Mouse (Mus musculus) limb, embryonic 13.5 days (tissue): ENCODE measurements around the gene Xpnpep1. TPM values are rescaled to one million over a fixed set of nuclear protein-coding genes. Genes with fewer than 3 reads are reported as not detected.

ENCODE experiments used
- ATAC-seq: fragments of 200-750 bp; cut with Nextera tagmentation; 2 replicates; pipeline ENCODE4 v1.8.0; 2017; ENCODE audit warnings: low read depth, moderate number of reproducible peaks, moderate TSS enrichment; ENCODE audit not compliant: low FRiP score
- H3K27ac ChIP-seq: fragments of 300-500 bp; sonication (generic); 2 replicates; pipeline ENCODE4 v1.5.1; 2015; ENCODE audit warnings: inconsistent platforms, mild to moderate bottlenecking, moderate library complexity
- H3K27me3 ChIP-seq: fragments of 300-500 bp; sonication (generic); 2 replicates; pipeline ENCODE4 v1.6.1; 2015; ENCODE audit warnings: mild to moderate bottlenecking, inconsistent platforms
- H3K36me3 ChIP-seq: fragments of 300-500 bp; sonication (generic); 2 replicates; pipeline ENCODE4 v1.6.1; 2015; ENCODE audit warnings: inconsistent platforms, mild to moderate bottlenecking, moderate library complexity
- H3K4me1 ChIP-seq: fragments of 300-500 bp; sonication (generic); 2 replicates; pipeline ENCODE4 v1.6.1; 2015; ENCODE audit warnings: inconsistent platforms
- H3K4me2 ChIP-seq: fragments of 300-500 bp; sonication (generic); replicated peaks from 2 replicates; pipeline ENCODE4 v1.6.1; 2015; ENCODE audit warnings: inconsistent platforms, mild to moderate bottlenecking, moderate library complexity
- H3K4me3 ChIP-seq: fragments of 300-500 bp; sonication (generic); 2 replicates; pipeline ENCODE4 v1.5.1; 2015; ENCODE audit warnings: moderate library complexity, mild to moderate bottlenecking, inconsistent platforms
- H3K9ac ChIP-seq: fragments of 300-500 bp; sonication (generic); 2 replicates; pipeline ENCODE4 v1.6.1; 2015; ENCODE audit warnings: mild to moderate bottlenecking, inconsistent platforms
- H3K9me3 ChIP-seq: fragments of 300-500 bp; sonication (generic); 2 replicates; pipeline ENCODE4 v1.6.1; 2016; ENCODE audit warnings: inconsistent platforms
- WGBS: fragments of 180-500 bp; shearing (Covaris S2); methylation state at CpG from one replicate; pipeline ENCODE4 v1.1.7; 2015; 5-methylcytosine and 5-hydroxymethylcytosine counted together
- polyA plus RNA-seq: library from polyadenylated mRNA; unstranded; fragments of >200 nt; fragmentation: Nextera tagmentation; extraction: Ambion mirVana; gene quantifications from 2 replicates; pipeline ENCODE4 v1.2.1, GENCODE M21; 2015

Gene Xpnpep1
- polyA plus RNA-seq, 1 experiment from 2014 or later: 163 TPM

DNA sequence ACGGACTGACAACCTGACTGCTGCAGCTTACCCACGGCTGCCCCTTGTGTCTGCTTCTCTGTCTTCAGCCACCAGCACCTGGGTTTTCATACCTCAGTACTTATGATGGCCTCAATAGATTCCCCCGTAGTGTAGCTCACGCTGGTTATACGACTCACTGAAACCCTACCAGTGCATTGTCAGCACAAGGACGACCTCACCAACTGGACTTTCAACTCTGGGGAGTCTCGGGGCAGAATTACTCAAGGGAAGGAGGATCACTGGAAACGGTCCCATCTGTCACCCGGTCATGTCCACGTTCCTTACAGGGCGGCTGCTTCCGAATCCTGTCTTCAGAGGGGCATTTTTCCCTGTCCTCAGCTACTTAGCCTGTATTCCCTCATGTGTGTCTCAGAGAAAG lies 11.8 kb downstream of the Xpnpep1 start:
- 88% methylated on average over 12 of the region's 12 CpGs for WGBS
- Histone ChIP-seq H3K27me3 (no peaks in the 10 kb centered on the region), H3K36me3 (peaks cover 77% of the 10 kb centered on the region)

DNA sequence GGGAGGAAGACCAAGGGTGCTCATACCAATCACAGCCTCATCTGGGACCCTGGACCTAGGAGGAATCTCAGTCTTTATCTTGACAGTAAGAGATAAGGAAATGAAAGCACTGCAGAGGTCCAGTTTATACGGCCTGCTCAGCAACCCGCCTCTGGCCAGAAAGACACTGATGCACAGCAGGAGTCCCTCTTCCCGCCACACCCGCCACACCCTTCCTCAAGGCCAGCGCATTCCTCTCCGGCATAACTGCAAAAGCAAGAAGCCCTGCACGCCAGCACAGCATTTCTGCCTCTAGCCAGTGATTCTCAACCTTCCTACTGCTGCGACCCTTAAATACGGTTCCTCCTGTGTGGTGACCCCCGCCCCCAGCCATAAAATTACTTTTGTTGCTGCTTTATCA lies 16.8 kb downstream of the Xpnpep1 start:
- Histone ChIP-seq H3K27me3 (no peaks in the 10 kb centered on the region), H3K4me3 (no peak overlapping the region), H3K9me3 (no peaks in the 10 kb centered on the region), H3K27ac (no peak overlapping the region), H3K4me1 (peaks cover 8% of the 10 kb centered on the region), H3K36me3 (peaks cover 78% of the 10 kb centered on the region), H3K4me2 (no peak overlapping the region), H3K9ac (no peak overlapping the region)
- no peak for ATAC-seq
- 79% methylated on average over 10 of the region's 10 CpGs for WGBS

More for the DNA sequence above, 11.8 kb downstream of the Xpnpep1 start:
- H3K4me1 ChIP-seq: no peaks in the 10 kb centered on the region
- no peaks in the 10 kb centered on the region for H3K9me3 ChIP-seq
- no peak for ATAC-seq
- H3K27ac ChIP-seq: no peak overlapping the region
- H3K4me3 ChIP-seq: no peak overlapping the region
- H3K4me2 ChIP-seq: no peak overlapping the region
- no peak overlapping the region for H3K9ac ChIP-seq

- peaks cover 18% of the 10 kb centered on the region for H3K4me1 ChIP-seq
- H3K4me3 ChIP-seq: no peak overlapping the region
- H3K4me2 ChIP-seq: no peak overlapping the region
- H3K36me3 ChIP-seq: peaks cover 71% of the 10 kb centered on the region
- H3K9me3 ChIP-seq: no peaks in the 10 kb centered on the region
- no peak overlapping the region for H3K9ac ChIP-seq
- H3K27me3 ChIP-seq: no peaks in the 10 kb centered on the region
- 80% methylated on average over 8 of the region's 8 CpGs for WGBS
- ATAC-seq: no peak
- H3K27ac ChIP-seq: no peak overlapping the region
Observed at GRCm38 (mm10) chr19:53022037-53022614, 17.9 kb downstream of the Xpnpep1 start.

DNA sequence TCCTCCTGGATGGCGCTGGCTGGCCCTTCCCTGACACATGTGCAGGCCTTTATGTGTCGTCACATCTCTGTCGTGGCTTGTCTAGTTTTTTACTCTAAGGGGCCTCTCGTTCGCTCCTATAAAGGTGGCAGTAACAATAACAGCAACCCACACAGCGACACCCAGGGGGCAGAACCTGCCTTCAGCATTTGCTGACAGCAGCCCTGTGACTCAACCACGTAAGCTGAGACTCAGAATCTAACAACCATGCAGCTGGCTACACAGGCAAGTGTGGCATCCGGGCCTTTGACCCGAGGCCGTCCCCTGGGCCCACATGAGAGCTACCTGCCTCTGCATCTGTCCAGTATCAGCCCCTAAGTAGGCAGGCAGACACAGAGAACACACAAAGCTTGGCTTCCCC lies 18.5 kb downstream of the Xpnpep1 start:
- H3K4me2 ChIP-seq: no peak overlapping the region
- ATAC-seq: no peak
- peak overlapping the region; percentile 48; the same call in 1 of the 2 replicates for H3K27ac ChIP-seq
- no peak overlapping the region for H3K4me3 ChIP-seq
- no peaks in the 10 kb centered on the region for H3K27me3 ChIP-seq
- no peak overlapping the region for H3K9ac ChIP-seq
- 60% methylated on average over 10 of the region's 10 CpGs for WGBS
- H3K9me3 ChIP-seq: no peaks in the 10 kb centered on the region
- peaks cover 65% of the 10 kb centered on the region for H3K36me3 ChIP-seq
- H3K4me1 ChIP-seq: peaks cover 18% of the 10 kb centered on the region

- Histone ChIP-seq H3K27ac (no peak overlapping the region), H3K36me3 (peaks cover 52% of the 10 kb centered on the region), H3K4me2 (no peak overlapping the region), H3K27me3 (no peaks in the 10 kb centered on the region), H3K4me3 (no peak overlapping the region), H3K9me3 (no peaks in the 10 kb centered on the region), H3K9ac (no peak overlapping the region), H3K4me1 (peaks cover 18% of the 10 kb centered on the region)
- 75% methylated on average over 13 of the region's 13 CpGs for WGBS
- no peak for ATAC-seq
Observed at GRCm38 (mm10) chr19:53019716-53020463, 20.1 kb downstream of the Xpnpep1 start.

GRCm38 (mm10) chr19:53017954-53018353 lies 22.1 kb downstream of the Xpnpep1 start:
- Histone ChIP-seq H3K27ac (no peak overlapping the region), H3K4me3 (no peak overlapping the region), H3K27me3 (no peaks in the 10 kb centered on the region), H3K36me3 (peaks cover 46% of the 10 kb centered on the region), H3K9ac (no peak overlapping the region), H3K9me3 (no peaks in the 10 kb centered on the region), H3K4me1 (peaks cover 23% of the 10 kb centered on the region), H3K4me2 (no peak overlapping the region)
- no peak for ATAC-seq
- WGBS: 78% methylated on average over 9 of the region's 9 CpGs

DNA sequence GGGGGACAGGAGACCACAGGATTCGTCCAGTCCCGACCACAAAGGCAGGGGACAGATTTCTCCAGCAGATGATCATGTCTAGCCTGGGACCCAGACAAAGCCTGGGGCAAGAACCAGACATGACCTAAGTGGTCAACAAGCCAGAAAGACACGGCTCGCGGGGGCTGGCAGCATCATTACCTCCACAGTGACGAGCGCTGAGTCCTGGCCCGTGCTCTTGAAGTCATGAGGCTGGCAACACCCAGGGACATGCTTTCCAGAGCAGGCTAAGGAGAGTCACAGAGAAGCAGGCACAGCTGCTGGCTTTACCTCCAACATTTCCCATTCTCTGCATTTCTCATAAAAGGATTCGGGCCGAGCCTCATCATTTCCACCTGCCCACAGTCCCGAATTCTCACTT lies 22.8 kb downstream of the Xpnpep1 start:
- WGBS: 75% methylated on average over 11 of the region's 11 CpGs
- Histone ChIP-seq H3K36me3 (peaks cover 39% of the 10 kb centered on the region), H3K4me2 (no peak overlapping the region)

DNA sequence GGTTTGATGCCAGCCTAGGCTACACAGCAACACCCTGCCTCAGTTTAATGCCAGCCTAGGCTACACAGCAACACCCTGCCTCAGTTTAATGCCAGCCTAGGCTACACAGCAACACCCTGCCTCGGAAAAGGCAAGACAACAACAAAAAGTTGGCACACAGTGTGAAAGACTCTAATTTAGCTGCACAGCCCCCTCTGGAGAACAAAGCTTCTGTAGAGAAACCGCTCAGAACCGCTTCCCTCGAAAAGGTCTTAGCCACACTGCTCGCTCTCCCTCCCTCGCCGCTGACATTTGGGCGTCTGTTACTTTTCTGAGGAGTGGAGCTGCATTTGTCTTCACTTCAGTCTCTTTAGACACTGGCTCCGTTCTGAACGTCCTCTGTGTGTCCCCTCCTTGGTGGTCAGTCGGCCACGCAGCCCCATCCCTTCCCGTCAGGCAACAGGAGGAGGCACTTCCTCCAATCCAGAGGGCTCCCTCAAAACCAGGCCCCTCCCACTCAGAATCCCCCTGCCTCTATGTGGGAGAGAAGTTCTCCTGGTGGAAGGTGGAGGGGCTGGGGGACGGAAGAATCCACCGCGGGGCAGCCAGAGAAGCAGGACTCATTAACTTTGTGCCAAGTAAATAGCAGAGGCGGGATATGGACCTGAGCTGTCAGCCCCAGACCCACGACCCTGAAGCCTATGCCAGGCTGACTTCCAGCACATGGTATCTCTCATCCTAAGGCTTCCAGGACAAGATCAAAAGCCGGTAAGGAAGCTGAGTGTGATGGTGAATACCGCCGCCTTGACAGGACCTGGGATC lies 24.9 kb downstream of the Xpnpep1 start:
- Histone ChIP-seq H3K27ac (no peak overlapping the region), H3K9ac (no peak overlapping the region), H3K4me3 (no peak overlapping the region), H3K4me1 (peaks cover 46% of the 10 kb centered on the region), H3K9me3 (no peaks in the 10 kb centered on the region), H3K4me2 (no peak overlapping the region), H3K27me3 (no peaks in the 10 kb centered on the region), H3K36me3 (peaks cover 45% of the 10 kb centered on the region)
- no peak for ATAC-seq
- WGBS: 72% methylated on average over 21 of the region's 21 CpGs

More for the DNA sequence above, 22.8 kb downstream of the Xpnpep1 start:
- Histone ChIP-seq H3K9ac (no peak overlapping the region), H3K27me3 (no peaks in the 10 kb centered on the region), H3K9me3 (no peaks in the 10 kb centered on the region), H3K4me3 (no peak overlapping the region), H3K4me1 (peaks cover 30% of the 10 kb centered on the region), H3K27ac (no peak overlapping the region)
- no peak for ATAC-seq

DNA sequence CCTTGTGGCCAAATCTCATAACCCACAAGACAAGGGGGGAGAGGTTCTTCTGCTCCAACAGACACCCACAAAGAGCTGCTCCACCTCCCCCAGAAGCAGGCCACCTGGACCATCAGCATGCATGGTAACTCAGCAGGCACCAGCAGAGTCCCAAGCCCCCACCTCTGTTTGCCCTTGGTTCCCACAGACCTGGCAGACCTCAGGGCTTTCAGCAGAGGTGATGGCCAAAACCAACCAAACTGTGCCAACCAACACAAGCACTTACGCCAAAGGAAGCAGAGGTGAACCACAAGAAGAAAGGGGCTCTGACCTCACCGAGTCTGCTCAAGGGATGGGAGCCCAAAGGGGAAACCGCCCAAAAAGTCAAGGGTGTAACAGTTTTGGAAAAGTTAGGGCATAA lies 26.3 kb downstream of the Xpnpep1 start:
- Histone ChIP-seq H3K9ac (no peak overlapping the region), H3K27me3 (no peaks in the 10 kb centered on the region), H3K27ac (no peak overlapping the region), H3K9me3 (no peaks in the 10 kb centered on the region), H3K36me3 (peaks cover 45% of the 10 kb centered on the region), H3K4me2 (no peak overlapping the region), H3K4me3 (no peak overlapping the region), H3K4me1 (peaks cover 59% of the 10 kb centered on the region)
- 87% methylated on average over 3 of the region's 3 CpGs for WGBS
- no peak for ATAC-seq

DNA sequence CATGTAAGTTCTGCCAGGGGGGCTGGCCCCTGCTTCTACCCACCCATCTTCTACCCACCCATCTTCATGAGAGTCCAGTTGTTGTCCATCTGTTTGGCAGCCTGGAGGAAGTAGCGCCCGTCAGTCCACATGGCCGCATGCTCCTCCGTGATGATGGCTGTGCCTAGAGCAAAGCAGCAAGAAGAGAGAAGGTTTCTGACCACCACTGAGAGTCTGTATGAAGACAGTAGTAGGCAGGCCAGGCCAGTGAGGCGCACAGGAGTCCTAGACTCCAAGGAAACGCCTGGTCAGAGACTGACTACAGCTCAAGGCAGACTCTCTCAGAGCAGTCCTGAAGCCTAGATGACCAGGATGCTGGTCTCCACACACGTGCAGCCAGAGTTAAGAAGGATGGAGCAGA lies 26.7 kb downstream of the Xpnpep1 start:
- 87% methylated on average over 7 of the region's 7 CpGs for WGBS
- Histone ChIP-seq H3K9ac (no peak overlapping the region), H3K27me3 (no peaks in the 10 kb centered on the region), H3K27ac (peak overlapping the region; percentile 63; the same call in 1 of the 2 replicates), H3K4me1 (peaks cover 62% of the 10 kb centered on the region), H3K4me2 (no peak overlapping the region), H3K9me3 (no peaks in the 10 kb centered on the region), H3K36me3 (peaks cover 41% of the 10 kb centered on the region), H3K4me3 (no peak overlapping the region)
- no peak for ATAC-seq

- H3K4me3 ChIP-seq: no peak overlapping the region
- H3K9ac ChIP-seq: no peak overlapping the region
- 0 out of 2 replicates have a peak, but pooled peaks have one; percentile 17 for ATAC-seq
- H3K27ac ChIP-seq: 0 out of 2 replicates have a peak overlapping the region, but pooled peaks have one; percentile 24
- H3K36me3 ChIP-seq: peaks cover 55% of the 10 kb centered on the region
- no peaks in the 10 kb centered on the region for H3K9me3 ChIP-seq
- H3K4me1 ChIP-seq: peaks cover 55% of the 10 kb centered on the region
- H3K27me3 ChIP-seq: no peaks in the 10 kb centered on the region
- WGBS: 54% methylated on average over 5 of the region's 5 CpGs
- no peak overlapping the region for H3K4me2 ChIP-seq
Observed at GRCm38 (mm10) chr19:53010941-53011340, 29.1 kb downstream of the Xpnpep1 start.

DNA sequence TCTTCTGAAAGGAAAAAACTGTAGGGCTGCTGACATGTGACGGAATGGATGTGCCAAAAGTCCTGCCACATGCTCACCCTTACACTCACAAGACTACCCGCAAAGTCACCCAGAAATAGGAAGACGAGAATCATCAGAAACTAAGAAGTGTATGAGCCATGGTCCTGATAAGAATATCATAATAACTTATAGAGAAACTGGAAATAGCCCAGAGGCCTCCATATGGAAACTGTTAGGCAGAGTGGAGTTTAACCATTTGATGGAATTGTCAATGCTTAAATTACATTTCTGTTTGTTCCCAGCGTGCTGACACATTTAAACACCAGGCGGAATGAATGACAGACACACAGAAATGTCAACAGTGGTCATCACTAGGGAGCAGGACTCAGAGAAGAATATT lies 31.1 kb downstream of the Xpnpep1 start:
- no peak overlapping the region for H3K4me2 ChIP-seq
- H3K27ac ChIP-seq: peak overlapping the region; percentile 66
- no peaks in the 10 kb centered on the region for H3K9me3 ChIP-seq
- ATAC-seq: no peak
- peaks cover 71% of the 10 kb centered on the region for H3K36me3 ChIP-seq
- WGBS: 60% methylated on average over 5 of the region's 5 CpGs
- no peak overlapping the region for H3K9ac ChIP-seq
- no peak overlapping the region for H3K4me3 ChIP-seq
- H3K27me3 ChIP-seq: no peaks in the 10 kb centered on the region
- H3K4me1 ChIP-seq: peaks cover 55% of the 10 kb centered on the region
